Mouse (Mus musculus) ovary, postnatal 10 days (tissue): Measurements from ENCODE around the gene Ube4b.

ENCODE experiments used
- DNase-seq: peaks from one replicate; pipeline ENCODE4 v3.0.0; 2022; ENCODE audit warnings: low spot score

Gene Ube4b

GRCm38 (mm10) chr4:149338137-149338536 is 88.4 kb downstream of the Ube4b start:
- DNase-seq: no peak

DNA sequence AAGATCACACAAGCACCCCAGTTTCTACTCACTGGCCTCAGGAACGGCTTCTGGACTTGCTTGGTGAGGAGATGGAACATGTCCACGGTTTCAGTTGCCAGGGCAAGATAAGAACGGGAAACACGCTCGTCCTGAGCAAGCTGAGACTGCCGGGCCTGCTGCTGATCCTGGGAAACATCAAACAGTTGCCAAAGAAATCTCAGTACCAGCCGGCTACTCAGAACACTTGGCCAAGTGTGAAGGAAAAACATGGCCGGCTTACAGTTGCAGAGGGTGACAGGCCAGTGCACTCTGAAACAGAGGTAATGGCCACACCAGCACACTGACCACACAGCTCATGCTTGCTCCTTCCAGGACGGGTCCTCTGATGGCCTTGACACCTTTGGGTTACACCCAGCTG is 89.2 kb downstream of the Ube4b start:
- no peak for DNase-seq

GRCm38 (mm10) chr4:149336302-149336701 is 90.2 kb downstream of the Ube4b start:
- DNase-seq: no peak

- DNase-seq: no peak
Observed at GRCm38 (mm10) chr4:149334881-149335280, 91.7 kb downstream of the Ube4b start.

- no peak for DNase-seq
Observed at GRCm38 (mm10) chr4:149332726-149333125, 93.8 kb downstream of the Ube4b start.

- DNase-seq: no peak
Observed at GRCm38 (mm10) chr4:149330495-149330894, 96.1 kb downstream of the Ube4b start.

GRCm38 (mm10) chr4:149328735-149329134 is 97.8 kb downstream of the Ube4b start:
- no peak for DNase-seq

GRCm38 (mm10) chr4:149327281-149327680 is 99.3 kb downstream of the Ube4b start:
- DNase-seq: no peak

- no peak for DNase-seq
Observed at GRCm38 (mm10) chr4:149325411-149326162, 101.0 kb downstream of the Ube4b start.

GRCm38 (mm10) chr4:149323730-149324129 is 102.8 kb downstream of the Ube4b start:
- DNase-seq: no peak

GRCm38 (mm10) chr4:149322718-149323117 is 103.8 kb downstream of the Ube4b start:
- DNase-seq: no peak

DNA sequence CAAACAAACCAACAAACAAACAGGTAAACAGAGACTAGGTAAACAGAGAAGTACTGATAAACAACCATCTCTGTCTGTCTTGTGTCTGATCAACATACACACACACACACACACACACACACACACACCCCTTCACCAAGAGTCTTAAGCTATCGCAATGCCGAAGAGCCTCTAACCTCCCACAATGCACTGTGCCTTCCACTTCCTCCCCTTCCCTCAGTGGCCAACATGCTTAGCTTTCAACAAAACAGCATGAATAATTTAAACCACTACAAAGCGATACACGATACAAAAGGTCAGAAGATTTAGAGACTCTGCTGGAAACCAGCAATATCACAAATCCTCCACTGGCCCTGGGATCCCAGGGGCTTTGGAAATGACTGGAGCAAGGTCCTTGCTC is 104.3 kb downstream of the Ube4b start:
- DNase-seq: no peak

DNA sequence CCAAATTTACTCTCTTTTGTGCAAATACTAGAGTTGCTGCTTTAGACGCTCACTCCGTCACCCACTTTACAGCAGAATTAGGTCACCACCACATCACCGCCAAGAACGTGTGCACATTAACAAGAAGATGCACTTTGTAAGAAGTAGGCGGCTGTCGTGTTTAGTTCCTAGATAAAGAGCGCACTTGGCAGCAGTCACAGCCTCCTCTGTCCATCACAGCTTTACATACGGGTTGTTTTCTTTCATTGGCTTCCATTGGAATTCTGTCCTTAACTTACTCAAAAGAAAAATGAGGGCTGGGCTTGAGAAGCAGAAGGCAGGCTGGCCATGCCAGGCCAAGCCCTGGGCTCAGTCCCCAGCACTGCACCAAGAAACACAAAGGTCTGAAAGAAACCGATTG is 107.5 kb downstream of the Ube4b start:
- no peak for DNase-seq

- no peak for DNase-seq
Observed at GRCm38 (mm10) chr4:149317387-149317786, 109.2 kb downstream of the Ube4b start.

DNA sequence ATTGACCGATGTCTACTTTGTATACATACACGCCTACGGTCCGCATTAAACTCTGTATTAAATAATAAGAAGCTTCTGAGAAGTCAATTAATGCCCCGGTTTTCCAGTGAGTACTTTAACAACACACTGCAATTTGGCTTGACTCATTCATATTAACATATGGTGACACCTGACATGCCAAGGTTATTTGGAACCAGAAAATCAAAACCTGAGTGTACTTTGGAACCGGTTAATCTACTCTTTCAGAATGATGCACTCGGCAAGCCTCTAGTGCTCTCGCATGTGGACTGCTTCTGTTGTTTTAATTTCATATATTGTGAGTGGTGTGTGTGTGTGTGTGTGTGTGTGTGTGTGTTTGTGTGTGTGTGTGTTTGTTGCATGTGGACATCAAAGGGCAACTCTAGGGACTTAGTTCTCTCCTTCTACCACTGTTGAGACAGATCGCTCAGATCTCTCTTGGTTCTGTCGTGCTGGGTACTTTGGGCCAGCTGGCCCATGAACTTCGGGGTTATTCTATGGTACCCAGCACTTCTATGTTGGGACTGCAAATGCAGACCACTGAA is 112.2 kb downstream of the Ube4b start:
- no peak for DNase-seq

- DNase-seq: no peak
Observed at GRCm38 (mm10) chr4:149313558-149314253, 112.8 kb downstream of the Ube4b start.

DNA sequence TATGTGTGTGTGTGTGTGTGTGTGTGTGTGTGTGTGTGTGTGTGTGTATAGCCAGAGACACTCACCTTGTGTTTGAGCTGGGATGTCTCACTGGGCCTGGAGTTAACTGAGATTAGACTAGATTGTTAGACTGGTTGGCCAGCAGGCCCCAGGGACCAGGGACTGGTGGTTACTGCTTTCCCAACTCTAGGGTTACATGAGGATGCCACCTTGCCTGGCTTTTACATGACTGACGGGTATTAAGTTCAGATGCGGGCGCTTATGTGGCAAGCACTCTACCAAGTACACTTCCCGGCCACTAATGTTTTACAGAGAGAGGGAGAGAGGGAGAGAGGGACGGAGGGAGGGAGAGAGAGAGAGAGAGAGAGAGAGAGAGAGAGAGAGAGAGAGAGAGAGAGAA is 114.6 kb downstream of the Ube4b start:
- DNase-seq: no peak

DNA sequence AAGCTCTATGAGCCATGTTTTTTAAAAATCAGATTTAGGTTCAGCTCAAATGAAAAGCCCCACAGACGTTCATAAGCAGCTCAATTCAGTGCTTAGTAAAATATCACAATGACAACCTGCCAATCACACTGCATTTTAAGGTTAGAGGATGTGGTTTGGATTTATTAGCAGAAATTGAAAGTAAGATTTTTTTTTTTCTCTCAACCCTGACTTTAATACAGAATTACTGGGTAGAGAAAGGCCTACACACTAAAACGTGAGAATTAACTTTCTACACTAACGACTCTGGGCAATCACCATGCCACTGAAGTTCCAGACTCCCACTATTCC is 118.1 kb downstream of the Ube4b start:
- DNase-seq: no peak

DNA sequence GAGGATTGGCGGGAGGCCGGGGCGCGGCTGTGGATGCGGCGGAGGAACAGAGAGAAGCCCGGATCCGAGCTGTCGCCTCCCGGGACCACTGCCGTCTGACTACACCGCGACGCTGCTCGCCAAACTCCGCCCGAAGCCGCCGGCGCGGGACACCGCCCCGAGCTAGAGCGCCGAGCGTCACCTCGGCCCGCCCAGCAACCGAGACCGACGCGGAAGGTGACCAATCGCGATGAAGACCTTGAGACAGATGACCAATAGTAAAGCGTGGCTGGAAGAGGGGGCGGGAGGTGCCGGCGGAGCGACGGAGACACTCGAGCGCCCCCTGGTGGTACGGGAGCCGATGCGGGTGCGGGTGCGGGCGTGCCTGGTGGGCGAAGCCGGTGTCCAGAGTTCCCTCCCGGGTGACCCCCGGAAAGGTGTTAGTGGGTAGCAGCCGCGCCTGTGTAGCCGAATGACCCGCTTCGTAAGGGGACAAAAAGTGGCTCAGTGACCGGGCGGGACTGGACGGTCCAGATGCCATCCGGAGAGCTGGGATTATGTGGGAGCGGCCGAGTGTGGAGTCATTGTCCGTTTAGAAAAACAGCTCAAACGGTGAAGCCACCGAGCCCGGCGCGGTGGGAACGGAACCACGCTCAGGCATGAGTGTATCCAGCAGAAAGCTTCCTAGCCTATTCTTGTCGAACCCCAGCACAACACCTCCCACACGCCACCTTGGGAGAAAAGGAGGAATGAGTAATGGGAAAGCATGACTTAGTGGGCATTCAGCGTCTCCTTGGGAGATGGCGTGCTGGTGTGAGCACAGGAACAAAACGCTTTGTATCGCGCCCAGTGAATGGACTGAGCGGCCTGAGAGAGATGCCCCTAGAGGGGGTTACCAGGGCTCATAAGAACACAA is 118.7 kb downstream of the Ube4b start, which contains the start of gene Kif1b:
Kif1b (minus strand) TSS at position 98 of the 895 bp plus-strand sequence.
- peak; percentile 100 for DNase-seq

DNA sequence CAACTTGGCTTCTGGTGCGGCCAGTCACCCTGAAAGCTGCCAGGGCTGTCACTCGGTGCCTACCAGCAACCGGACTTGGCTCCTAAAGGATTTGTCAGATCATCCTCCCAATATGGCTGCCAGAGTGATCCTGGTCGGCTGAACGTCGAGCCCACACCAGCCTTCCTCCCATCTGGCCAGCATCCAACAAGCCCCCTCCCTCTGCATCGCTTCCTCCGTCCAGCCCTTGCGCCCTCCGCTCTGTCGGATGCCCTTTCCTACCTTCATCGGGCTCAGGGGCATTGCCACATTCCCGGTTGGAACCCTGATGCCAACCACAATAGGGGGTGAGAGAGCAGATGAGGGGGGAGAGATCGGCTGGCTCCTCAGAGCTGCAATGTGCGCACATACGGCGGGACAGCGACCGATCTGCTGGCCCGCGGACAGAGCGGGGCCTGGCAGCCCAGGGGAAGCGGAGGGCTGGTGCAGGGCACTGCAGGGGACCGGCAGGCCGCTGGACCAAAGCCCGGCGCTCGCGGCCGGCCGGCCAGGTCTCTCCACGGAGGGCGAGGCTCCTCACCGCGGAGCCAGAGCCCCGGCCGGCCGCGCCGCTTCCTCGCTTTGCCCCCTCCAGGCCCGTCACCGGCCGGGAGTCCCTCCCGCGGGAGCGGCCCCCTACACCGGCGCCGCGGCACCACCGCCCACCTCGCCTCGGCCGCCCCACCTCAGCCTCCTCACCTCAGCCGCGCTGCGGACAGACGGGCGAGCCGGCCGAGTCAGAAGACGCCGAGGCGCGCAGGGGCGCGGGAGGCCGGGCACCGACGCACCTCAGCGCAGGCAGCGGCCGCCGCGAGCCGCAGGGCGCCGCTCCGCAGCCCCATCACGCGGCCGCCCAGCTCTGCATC is 119.6 kb downstream of the Ube4b start:
- DNase-seq: peak; percentile 52
